Mouse (Mus musculus): Measurements from ENCODE around the gene Cnbd2.

GRCm38 (mm10) chr2:156376956-156377355 lies 64.9 kb downstream of the Cnbd2 start:
- no peak for TF ChIP-seq CTCF (IDR thresholded peaks at IDR 0.05; ENCODE audit: low read depth, low read length)
- no peak for TF ChIP-seq POLR2A (IDR thresholded peaks at IDR 0.05; ENCODE audit: borderline replicate concordance, low read depth, low read length)

Data from bone marrow macrophage, adult 2 months (primary cell).